Mouse (Mus musculus) lung, postnatal 14 days (tissue): ENCODE results near the gene Olfr984.

ENCODE experiments used
- DNase-seq: peaks from one replicate; pipeline ENCODE4 v3.0.0; 2021

Olfr984 gene

DNA sequence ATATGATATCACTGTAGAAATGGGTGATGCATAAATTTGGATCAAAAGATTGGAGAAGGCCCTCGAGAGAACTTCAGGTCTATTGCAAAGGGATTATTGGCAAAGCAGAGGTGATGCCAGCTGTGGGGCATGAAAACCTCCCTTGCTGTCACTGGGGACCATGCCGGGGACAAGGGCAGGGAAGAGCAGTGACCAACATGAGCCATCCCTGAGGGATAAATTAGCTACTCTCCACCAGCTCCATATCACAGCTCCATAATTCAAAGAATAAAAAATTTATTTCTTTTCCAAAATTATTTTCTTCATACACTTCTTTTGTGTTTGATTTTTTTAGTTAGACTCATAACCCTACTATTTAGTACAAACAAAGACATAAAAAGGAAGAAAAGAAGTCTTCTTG is at the start of gene Olfr984:
TSS of gene Olfr984 (minus strand) at position 101 of the 400 bp plus-strand sequence.
- DNase-seq: no peak

DNA sequence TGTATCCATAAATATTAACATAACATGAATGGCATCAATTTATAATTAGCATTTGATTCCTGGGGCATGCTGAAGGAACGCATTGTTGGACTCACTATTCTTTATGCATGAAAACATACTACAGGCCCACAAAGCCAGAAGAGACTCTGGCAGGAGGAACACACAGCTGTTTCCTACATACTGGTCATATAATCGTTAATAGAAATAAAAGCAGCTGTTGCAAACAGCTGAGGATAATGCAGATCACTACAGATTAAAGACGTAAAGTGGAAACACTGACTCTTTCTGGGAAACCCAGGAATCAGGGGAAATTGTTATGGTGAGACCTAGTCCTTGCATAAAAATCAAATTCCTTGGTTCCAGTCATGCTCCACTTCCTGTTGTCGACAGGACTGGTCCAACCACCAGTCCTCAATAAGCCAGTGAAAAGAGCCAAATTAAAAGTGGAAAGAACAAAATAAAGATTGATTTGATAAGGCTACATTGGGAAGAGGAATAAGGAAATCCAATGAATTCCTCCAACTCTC is 41.2 kb upstream of the Olfr984 start:
- DNase-seq: no peak

DNA sequence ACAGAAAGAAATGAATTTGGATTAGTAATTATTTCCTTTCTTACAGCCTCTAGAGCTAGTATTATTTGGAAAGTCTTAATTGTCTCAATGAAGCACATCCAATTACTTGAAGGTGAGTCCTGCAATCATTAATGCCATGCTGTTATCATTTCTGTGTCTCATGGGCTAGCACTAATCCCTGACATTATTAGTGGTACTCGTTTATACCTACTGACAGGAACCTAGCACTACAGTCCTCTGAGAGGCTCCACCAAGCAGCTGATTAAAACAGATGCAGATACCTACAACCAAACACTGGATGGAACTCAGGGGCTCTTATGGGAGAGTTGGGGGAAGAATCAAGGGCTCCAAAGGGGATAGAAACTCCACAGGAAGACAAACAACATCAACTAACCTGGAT is 27.5 kb upstream of the Olfr984 start:
- DNase-seq: no peak

DNA sequence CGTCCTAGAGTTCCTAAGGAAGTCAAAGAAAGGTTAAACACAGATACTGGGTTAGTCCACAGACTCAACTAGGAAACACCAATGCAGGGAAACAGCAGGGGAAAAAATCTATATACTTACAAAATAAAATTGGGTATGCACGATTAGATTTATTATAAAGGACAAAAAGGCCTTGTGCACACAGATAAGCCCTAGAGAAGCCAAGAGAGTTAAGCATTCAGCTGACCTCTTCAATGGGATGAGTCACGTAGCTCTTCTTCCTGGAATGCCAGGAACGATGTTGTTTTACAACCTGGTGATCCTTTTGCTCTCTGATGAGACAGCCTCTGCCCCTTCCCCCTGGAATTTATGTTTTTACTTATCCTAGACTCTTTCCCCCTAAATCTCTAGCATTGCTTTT is 25.5 kb upstream of the Olfr984 start:
- DNase-seq: no peak

DNA sequence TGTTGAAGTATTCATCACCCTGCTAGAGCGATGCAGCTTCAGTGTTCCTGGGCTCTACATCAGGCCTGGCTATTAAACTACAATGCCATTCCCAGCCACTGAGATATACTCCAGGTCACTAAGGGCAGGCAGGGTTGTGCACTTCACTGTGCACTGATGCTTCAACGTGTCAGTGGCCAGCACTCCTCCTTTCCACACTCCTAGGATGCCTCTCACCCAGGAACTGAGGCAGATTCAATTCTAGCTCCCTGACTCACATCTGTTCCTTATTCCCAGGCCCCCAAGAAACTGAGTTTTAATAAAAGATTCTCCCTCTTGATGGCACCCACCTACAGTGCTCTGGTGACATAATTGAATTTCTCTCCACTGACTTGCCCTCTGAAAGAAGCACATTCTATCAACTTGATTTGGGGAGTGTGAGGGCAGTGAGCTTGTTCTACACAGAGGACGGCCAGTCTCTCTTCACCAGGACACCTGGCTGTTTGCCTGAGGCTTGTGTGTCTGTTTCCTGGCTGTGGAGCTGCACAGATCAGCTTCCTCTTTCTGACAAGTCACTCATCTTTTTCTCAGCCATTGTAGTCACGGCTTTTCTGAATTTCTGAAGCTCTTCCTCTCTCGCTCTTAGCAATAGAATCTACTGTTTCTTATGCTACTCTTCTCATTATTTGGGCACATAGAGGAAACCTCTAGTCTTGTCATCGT is 23.1 kb upstream of the Olfr984 start:
- DNase-seq: no peak

DNA sequence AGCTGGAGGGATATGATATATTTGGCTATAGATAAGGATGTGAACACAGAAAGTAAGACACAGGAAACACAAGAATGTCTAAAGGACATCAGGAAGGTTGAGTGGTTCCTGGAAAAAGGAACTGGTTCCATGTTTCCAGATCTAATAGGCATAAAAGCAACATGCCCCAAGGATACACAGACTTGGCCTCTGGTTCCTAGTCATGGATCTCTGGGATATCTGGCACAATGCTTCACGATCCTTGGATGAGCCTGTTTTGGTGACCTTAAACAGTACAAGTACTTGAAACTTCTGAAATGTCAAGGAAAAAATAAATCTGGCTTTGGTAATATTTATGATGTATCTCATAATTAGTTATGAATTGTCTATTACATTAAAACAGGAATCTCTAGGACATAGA is 16.6 kb upstream of the Olfr984 start:
- no peak for DNase-seq

DNA sequence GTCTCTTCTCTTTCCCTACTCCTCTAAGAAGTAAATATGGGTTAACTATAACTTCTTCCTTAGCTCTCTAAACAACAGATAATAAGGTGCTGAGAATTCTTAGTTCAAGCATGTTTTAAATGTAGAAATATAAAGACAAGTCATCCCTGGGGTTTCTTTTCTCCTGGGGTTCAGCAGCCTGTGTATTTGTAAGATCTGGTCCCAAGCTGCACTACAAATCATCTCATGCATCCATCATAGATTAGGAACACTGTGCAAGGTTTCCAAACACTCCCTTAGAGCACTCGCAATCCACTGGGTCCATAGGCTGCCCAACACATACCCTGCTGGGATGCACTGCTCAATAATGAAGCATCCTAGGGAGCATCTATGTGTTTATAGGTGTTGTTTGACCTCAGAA is 16.1 kb upstream of the Olfr984 start, which contains the start of gene Olfr985:
TSS of gene Olfr985 (minus strand) at position 101 of the 400 bp plus-strand sequence.
- DNase-seq: no peak

DNA sequence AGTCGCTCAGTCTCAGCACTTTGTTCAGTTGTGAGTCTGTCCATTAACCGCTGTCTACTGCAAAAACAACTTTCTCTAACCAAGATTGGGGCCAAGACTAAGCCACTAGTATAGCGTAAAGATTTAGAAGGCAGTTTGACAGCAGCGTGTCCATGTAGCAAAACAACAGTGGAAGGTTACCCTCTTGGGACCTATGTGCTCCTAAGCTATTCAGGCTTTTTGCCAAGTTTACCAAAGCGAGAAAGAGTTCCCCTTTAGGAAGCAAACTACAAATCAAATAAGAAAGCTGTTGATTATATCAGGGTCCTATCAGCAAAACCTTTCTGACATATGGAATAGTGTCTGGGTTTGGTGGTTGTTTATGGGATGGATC is 3.3 kb upstream of the Olfr984 start:
- DNase-seq: no peak

DNA sequence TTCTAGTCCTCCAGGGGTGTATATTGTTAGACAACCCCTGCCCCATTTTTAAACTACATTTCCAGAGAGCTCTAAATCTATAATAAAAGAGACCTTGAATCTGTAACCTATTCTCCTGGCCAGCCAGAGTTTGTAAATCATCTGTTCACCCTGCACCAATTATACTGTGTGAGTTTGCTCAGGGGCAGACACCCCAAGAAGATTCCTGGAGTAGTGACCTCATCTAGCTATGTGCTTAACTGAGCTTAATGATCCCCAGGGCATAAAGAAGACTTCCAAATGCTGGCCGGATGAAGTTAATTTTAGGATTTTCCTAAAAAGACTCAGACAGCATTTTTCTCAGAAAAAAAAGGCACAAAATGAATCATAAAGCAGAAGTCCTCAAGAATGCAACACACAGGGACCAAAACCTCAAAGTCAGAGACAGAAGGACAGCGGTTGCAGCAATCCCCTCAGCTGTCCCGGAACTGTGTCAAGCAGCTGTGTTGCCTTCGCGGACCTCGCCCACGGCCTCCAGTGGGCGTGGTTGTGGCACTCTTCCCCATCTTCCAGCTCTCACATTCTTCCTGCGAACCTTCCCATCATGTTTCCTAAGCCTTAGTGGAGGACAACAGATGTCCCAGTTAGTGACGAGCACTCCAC is 2.8 kb upstream of the Olfr984 start:
- DNase-seq: peak; percentile 45

DNA sequence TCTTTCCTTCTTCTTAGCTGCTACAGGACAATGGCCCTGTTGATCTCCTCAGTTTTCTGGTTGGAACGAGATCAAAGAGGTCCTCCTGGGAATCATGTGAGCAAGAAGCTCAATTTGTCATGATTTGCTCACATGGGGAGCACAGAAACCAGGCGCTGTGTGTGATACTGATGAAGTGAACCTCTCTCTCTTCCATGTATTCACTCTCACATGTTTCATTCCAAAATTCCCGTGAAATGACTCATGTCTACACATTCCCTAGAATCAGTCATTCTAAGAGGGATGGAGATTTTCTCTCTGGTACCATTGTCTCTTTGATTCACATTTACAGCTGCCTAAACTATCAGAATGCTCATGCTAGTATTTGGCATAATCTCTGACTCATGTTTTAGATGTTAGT is 19.2 kb downstream of the Olfr984 start:
- no peak for DNase-seq

DNA sequence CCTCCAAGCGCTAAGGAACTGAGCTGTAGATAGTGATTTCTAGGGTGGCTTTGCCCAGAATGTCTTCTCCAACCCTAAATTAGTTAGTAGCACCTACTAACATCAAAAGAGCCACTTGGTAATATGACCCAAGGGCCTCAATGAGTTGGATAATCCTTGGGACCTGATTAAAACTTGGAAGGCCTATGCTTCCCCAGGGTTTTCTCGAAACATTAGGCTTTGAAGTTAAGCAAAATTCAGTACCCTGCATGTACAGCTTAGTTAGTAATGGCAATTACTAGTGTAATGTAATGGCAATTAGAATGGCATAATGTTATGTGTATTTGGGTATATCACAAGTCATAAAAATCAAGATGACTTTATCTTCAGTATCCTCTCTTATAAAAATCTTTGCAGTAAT is 20.5 kb downstream of the Olfr984 start, which contains the start of gene Olfr983:
TSS of gene Olfr983 (minus strand) at position 101 of the 400 bp plus-strand sequence.
- no peak for DNase-seq

DNA sequence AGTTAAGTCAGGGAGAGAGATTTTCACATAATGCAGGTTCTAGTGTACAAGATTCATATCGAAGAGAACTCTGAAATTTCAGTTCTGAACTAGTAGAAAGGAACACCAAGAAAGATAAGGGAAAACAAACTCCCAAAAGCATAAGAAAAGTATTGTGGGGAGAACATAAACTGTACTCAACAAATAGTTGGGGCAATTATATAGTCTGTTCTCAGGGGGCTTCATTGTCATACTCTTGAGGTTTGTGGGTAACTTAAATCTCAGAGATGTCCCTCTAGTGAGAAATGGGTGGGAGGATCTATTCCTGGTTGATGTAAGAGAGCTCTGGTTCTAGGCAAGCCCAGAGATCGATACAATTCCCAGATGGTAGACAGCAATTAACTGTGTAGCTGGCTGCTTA is 40.5 kb downstream of the Olfr984 start, which contains the start of gene Olfr982:
TSS of gene Olfr982 (plus strand) at position 301 of the 400 bp plus-strand sequence.
- DNase-seq: no peak

DNA sequence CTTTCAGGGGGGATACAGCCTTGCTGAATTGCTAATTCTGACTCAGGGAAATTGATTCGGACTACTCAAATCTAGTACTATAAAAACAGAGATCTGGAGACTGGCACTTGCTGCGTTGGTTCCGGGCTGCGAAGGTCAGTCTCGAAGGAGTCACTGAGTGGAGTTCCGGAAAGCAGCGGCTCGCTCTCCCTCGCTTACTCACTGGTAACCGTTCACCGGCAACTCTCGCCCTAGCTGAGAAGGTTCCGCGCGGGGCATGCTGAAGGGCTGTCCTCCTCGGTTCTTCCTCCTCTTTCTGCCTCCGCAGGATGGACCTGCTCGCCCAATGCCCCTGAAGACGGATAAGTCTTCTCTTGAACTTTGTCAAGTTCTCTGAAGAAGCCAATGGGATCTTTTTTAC is 63.9 kb downstream of the Olfr984 start:
- no peak for DNase-seq
